Mouse (Mus musculus) lung, adult 10 weeks (tissue): ENCODE results near the gene Ccdc148. TPM values are rescaled to one million over a fixed set of nuclear protein-coding genes. Genes with fewer than 3 reads are reported as not detected.

Experiments
- polyA plus RNA-seq: library from polyadenylated mRNA; stranded (reverse); fragments of 350-450 nt; fragmentation: Illumina TruSeq; extraction: RNeasy Lipid Tissue Mini Kit (QIAGEN cat#74804); gene quantifications from one replicate; pipeline ENCODE4 v1.2.3, GENCODE M21; 2014; ENCODE audit warnings: low read depth, low replicate concordance; ENCODE audit not compliant: insufficient read depth

Ccdc148 gene
- 0.54 TPM for polyA plus RNA-seq

DNA sequence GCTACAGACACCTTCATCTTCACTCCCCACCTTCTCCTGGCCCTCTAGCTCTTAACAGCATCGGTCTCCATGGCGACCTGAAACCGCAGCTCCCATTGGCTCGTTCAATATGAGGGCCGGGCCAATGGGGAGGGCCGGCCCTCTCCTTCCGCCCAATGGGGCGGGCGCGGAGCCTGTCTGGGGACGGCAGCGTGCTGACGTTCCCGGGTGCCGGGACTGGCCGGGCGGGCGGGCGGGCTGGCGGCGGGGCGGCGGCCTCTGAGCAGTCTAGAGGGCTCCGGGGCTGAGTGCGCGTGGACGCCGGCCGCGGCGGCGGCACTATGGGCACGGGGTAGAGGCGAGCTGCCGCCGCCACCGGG, at the start of gene Ccdc148, which contains the start of gene Pkp4:
Ccdc148 (minus strand) TSS at position 79 of the 359 bp plus-strand sequence.
Pkp4 (plus strand) TSS at position 246 of the 359 bp plus-strand sequence.

DNA sequence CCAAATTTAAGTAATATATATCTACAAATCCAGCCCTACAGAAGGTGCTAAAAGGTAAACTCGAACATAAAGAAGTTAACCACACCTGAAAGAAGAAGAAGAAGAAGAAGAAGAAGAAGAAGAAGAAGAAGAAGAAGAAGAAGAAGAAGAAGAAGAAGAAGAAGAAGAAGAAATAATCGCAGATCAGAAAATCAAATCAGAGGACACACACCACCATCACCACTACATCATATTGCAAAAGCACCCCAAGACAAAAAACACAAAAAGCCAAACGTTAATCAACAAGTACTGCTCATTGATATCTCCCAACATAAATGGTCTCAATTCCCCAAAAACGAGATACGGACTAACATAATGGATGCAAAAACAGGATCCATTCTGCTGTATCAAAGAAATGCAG, 301.3 kb downstream of the Ccdc148 start, which contains the start of gene Gm11099:
Gm11099 (plus strand) TSS at position 301 of the 400 bp plus-strand sequence.

Other genes starting within 250 kb of the Ccdc148 start
- gene Pkp4, start 167 bp upstream of the Ccdc148 start, polyA plus RNA-seq: 44.9 TPM